23 mouse cellular contexts compared by ENCODE assay signal in genomic region chr5:65116789-65117188, GRCm38 (mm10). TPM values are rescaled to one million over a fixed set of nuclear protein-coding genes. Genes with fewer than 3 reads are reported as not detected.
DNase-seq lines count a peak whose midpoint lies in the region; ATAC-seq and TF ChIP-seq lines count a peak whose summit lies in the region.
"Had no signal": no experiment of that assay in that cellular context is flagged by ENCODE, and none has a peak within 500 bp of the region (broad histone marks: within the 10 kb centered on the region; RNA-seq: fewer than 3 reads in every experiment).

No protein-coding gene starts in this region.

- TF ChIP-seq POLR2A in bone marrow, adult 2 months (IDR thresholded peaks at IDR 0.05; ENCODE audit: borderline replicate concordance, control insufficient read depth, low read depth, low read length) = no peak

- 77% methylated on average over 2 of the region's 2 CpGs for WGBS in bone marrow, adult 2 months
- 95% methylated on average over 2 of the region's 2 CpGs for WGBS in hindbrain, embryonic 10.5 days

- TF ChIP-seq CTCF in bone marrow, adult 2 months (IDR thresholded peaks at IDR 0.05; ENCODE audit: control insufficient read depth, insufficient read depth, low read length) = no peak

- no peak overlapping the region for H3K4me3 ChIP-seq in bone marrow, adult 2 months (replicated peaks; ENCODE audit: control insufficient read depth, low read depth, low read length)
- no peak overlapping the region for H3K4me3 ChIP-seq in hindbrain, embryonic 10.5 days
- H3K4me3 ChIP-seq: embryonic facial prominence, embryonic 12.5 days; embryonic facial prominence, embryonic 15.5 days; forebrain, embryonic 12.5 days; forebrain, embryonic 15.5 days; hindbrain, embryonic 13.5 days had no signal

- H3K27ac ChIP-seq in bone marrow, adult 2 months (ENCODE audit: control insufficient read depth, insufficient read depth, low read depth, low read length, poor library complexity) = peak overlapping the region; percentile 57; the same call in 1 of the 2 replicates
- no peak overlapping the region for H3K27ac ChIP-seq in hindbrain, embryonic 10.5 days
- H3K27ac ChIP-seq: embryonic facial prominence, embryonic 12.5 days; embryonic facial prominence, embryonic 15.5 days; forebrain, embryonic 12.5 days; forebrain, embryonic 15.5 days; hindbrain, embryonic 13.5 days had no signal

- peaks cover 3% of the 10 kb centered on the region for H3K4me1 ChIP-seq in bone marrow, adult 2 months (ENCODE audit: control insufficient read depth, insufficient read depth, low read length)
- no peaks in the 10 kb centered on the region for H3K4me1 ChIP-seq in hindbrain, embryonic 10.5 days (replicated peaks)
- H3K4me1 ChIP-seq: embryonic facial prominence, embryonic 12.5 days; forebrain, embryonic 12.5 days; forebrain, embryonic 15.5 days; hindbrain, embryonic 13.5 days had no signal

- no peaks in the 10 kb centered on the region for H3K9me3 ChIP-seq in hindbrain, embryonic 10.5 days
- H3K9me3 ChIP-seq: embryonic facial prominence, embryonic 12.5 days; embryonic facial prominence, embryonic 15.5 days; forebrain, embryonic 12.5 days; forebrain, embryonic 15.5 days; hindbrain, embryonic 13.5 days had no signal

- DNase-seq in A20 (ENCODE audit: low read depth, low spot score) = peak; percentile 75
- DNase-seq in hindbrain, embryonic 10.5 days (ENCODE audit: low spot score) = no peak
- no peak for DNase-seq in thymus, postnatal 25 days
- DNase-seq: adrenal gland, adult 8-10 months; adrenal gland, postnatal 25 days; cerebellum, adult 11 months; cerebellum, adult 2 months; cerebellum, adult 9-11 months; cerebellum, postnatal 25 days; gastrocnemius, postnatal 25 days had no signal

- H3K27me3 ChIP-seq in hindbrain, embryonic 10.5 days (ENCODE audit: insufficient read depth, poor library complexity, severe bottlenecking) = no peaks in the 10 kb centered on the region
- H3K27me3 ChIP-seq: embryonic facial prominence, embryonic 12.5 days; embryonic facial prominence, embryonic 15.5 days; forebrain, embryonic 12.5 days; forebrain, embryonic 15.5 days; hindbrain, embryonic 13.5 days had no signal

- H3K36me3 ChIP-seq in hindbrain, embryonic 10.5 days = peaks cover 11% of the 10 kb centered on the region

- peak; percentile 33; the same call in 1 of the 2 replicates for ATAC-seq in megakaryocyte, adult 5-6 weeks (ENCODE audit: poor library complexity, severe bottlenecking)
- ATAC-seq in megakaryocyte progenitor cell, adult 5-6 weeks (replicated peaks; ENCODE audit: poor library complexity) = no peak
- ATAC-seq: activated CD4-positive, CD25-positive, alpha-beta regulatory T cell, adult 4 months; forebrain, embryonic 15.5 days; hindbrain, embryonic 16.5 days had no signal

RNA-seq across cellular contexts. Expression of gene Klhl5, which starts 9.4 kb away (rescaled TPM):
- polyA plus RNA-seq in bone marrow, adult 2 months (2011; ENCODE audit: insufficient read depth, insufficient read length, low replicate concordance, missing spikeins) = 6.9 and 14.9 TPM in 2 replicates
- 63.3 and 74.9 TPM in 2 replicates for total RNA-seq in megakaryocyte, adult 5-6 weeks (2015)
- total RNA-seq in megakaryocyte, adult 5-6 weeks (2017) = 47.5 and 50.7 TPM in 2 replicates
- 84.6 and 87.6 TPM in 2 replicates for total RNA-seq in megakaryocyte progenitor cell, adult 5-6 weeks (2015)
- 49.1 and 58.1 TPM in 2 replicates for total RNA-seq in megakaryocyte progenitor cell, adult 5-6 weeks (2017)
- polyA plus RNA-seq in hindbrain, embryonic 10.5 days (2016; fragmentation: Nextera tagmentation; extraction: Ambion mirVana) = 15.7 and 18.9 TPM in 2 replicates

RNA-seq across cellular contexts. Expression of gene Tmem156, which starts 24.9 kb away (rescaled TPM):
- polyA plus RNA-seq in bone marrow, adult 2 months (2011; ENCODE audit: insufficient read depth, insufficient read length, low replicate concordance, missing spikeins) = 3.3 and 8.5 TPM in 2 replicates
- 34.8 and 37.4 TPM in 2 replicates for total RNA-seq in megakaryocyte, adult 5-6 weeks (2015)
- 54.5 and 54.9 TPM in 2 replicates for total RNA-seq in megakaryocyte, adult 5-6 weeks (2017)
- total RNA-seq in megakaryocyte progenitor cell, adult 5-6 weeks (2015) = 29.2 and 30.6 TPM in 2 replicates
- 38.0 and 41.3 TPM in 2 replicates for total RNA-seq in megakaryocyte progenitor cell, adult 5-6 weeks (2017)
- polyA plus RNA-seq in hindbrain, embryonic 10.5 days (2016; fragmentation: Nextera tagmentation; extraction: Ambion mirVana) = not detected in 2 replicates
- total RNA-seq: gastrocnemius, postnatal 25 days; heart, postnatal 25 days had no signal
- polyA plus RNA-seq: embryonic facial prominence, embryonic 12.5 days; forebrain, embryonic 12.5 days; heart, embryonic 11.5 days; heart, embryonic 14.5 days; hindbrain, embryonic 13.5 days; hindbrain, embryonic 16.5 days had no signal
